Mouse (Mus musculus): Measurements from ENCODE around the gene Zbtb20.

DNA sequence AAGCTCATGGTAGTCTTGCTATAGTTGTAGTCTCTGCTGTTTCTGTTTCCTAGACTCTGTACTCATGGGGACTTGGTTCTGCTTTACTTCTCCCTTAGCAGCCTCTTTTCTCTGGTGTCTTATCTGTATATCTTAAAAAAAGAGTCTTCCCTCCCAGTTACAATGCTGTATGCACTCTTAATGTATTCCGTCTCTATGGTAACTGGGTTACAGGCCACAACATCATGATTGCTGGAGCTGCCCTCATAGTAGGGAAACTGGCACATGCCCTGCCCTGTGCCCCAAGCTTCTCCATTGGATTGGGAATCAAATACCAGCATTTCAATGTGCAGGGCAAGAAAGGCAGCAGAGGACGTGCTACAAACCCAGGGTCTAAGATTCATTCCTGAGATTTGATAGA is 567.4 kb downstream of the Zbtb20 start:
- no peak for TF ChIP-seq CTCF (IDR thresholded peaks at IDR 0.05; ENCODE audit: control insufficient read depth, insufficient read depth, insufficient replicate concordance, low read depth, low read length)
- no peak for TF ChIP-seq POLR2A (IDR thresholded peaks at IDR 0.05; ENCODE audit: control insufficient read depth, low read depth, low read length)
